Comparison of ENCODE assay signal across 8 mouse cellular contexts in the genomic region with DNA sequence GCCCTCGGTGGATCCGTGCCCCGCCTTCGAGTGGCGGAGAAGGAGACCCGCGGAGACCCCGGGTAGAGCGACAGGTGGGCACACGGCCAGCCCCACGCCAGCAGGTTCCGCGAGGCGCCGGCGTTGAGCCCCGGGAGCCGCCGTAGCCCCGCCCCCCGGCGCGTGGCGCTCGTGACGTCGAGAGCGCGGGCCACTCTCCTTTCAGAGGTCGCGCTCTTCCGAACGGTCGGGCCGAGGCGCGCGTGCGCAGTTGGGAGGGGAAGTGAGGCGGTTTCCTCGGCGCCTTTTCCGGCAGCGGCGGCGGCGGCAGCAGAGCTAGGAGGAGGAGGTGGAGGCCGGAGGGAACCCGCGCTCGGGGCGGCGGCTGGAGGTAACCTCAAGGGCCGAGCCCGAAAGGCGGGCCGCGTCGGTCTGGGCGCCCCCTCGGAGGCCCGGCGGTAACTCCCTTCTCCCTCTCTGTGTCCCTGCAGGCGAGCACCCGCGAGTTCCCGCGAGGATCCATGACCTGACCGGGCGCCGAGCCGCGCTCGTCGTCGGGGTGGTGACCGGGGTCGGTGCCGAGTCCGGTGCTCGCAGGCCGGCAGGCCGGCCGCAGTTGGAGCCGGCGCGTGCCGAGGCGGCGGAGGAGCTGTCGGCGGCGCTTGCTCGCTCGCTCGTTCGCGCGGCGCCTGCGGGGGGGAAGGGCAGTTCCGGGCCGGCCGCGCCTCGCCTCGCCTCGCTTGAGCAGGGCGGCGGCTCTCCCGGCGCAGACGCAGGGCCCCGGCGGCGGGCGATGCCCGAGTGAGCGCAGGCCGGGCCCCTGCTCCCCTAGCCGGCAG. TPM values are rescaled to one million over a fixed set of nuclear protein-coding genes. Genes with fewer than 3 reads are reported as not detected.
A peak's percentile ranks its signal among the peaks of the same experiment; 100 is the strongest.
DNase-seq lines count a peak whose midpoint lies in the region; ATAC-seq and TF ChIP-seq lines count a peak whose summit lies in the region.

A gene (plus strand): TSS at position 297 of the 818 bp plus-strand sequence.
A gene (minus strand): TSS at position 605 of the 818 bp plus-strand sequence.

- H3K27me3 ChIP-seq in ES-Bruce4 (ENCODE audit: control insufficient read depth, insufficient read depth, low read length, poor library complexity, severe bottlenecking), result no peaks in the 10 kb centered on the region
- no peaks in the 10 kb centered on the region for H3K27me3 ChIP-seq in forebrain, embryonic 14.5 days (replicated peaks; ENCODE audit: control insufficient read depth, insufficient read depth, low read length)
- H3K27me3 ChIP-seq in neural tube, embryonic 15.5 days (replicated peaks), result no peaks in the 10 kb centered on the region

- peak; percentile 91 for ATAC-seq in cerebellum, adult (ENCODE audit: insufficient number of reproducible peaks, low FRiP score, low TSS enrichment)
- ATAC-seq in forebrain, embryonic 14.5 days, result peak; percentile 95
- ATAC-seq in neural tube, embryonic 15.5 days (ENCODE audit: low FRiP score), result peak; percentile 96

- TF ChIP-seq POLR2A in ES-Bruce4 (IDR thresholded peaks at IDR 0.05; ENCODE audit: insufficient read depth, low read length), result peak; percentile 28

- H3K9me3 ChIP-seq in ES-Bruce4 (replicated peaks; ENCODE audit: control insufficient read depth, insufficient read depth, low read length, poor library complexity, severe bottlenecking), result no peaks in the 10 kb centered on the region
- no peaks in the 10 kb centered on the region for H3K9me3 ChIP-seq in forebrain, embryonic 14.5 days (replicated peaks; ENCODE audit: control insufficient read depth, low read length)
- no peaks in the 10 kb centered on the region for H3K9me3 ChIP-seq in neural tube, embryonic 15.5 days (replicated peaks)

- peak within 1 kb of the TSS; percentile 94 for H3K4me2 ChIP-seq in forebrain, embryonic 14.5 days (ENCODE audit: low read length)
- peak within 1 kb of the TSS; percentile 80 for H3K4me2 ChIP-seq in neural tube, embryonic 15.5 days

- H3K27ac ChIP-seq in ES-Bruce4 (ENCODE audit: insufficient read depth, low read length), result peak within 1 kb of the TSS; percentile 85
- H3K27ac ChIP-seq in forebrain, embryonic 14.5 days (ENCODE audit: low read depth, low read length), result peak within 1 kb of the TSS; percentile 92
- peak within 1 kb of the TSS; percentile 94 for H3K27ac ChIP-seq in neural tube, embryonic 15.5 days (replicated peaks)

- DNase-seq in forebrain, embryonic 14.5 days (ENCODE audit: low spot score), result peak; percentile 98
- peak; percentile 100 for DNase-seq in heart, postnatal 14 days
- DNase-seq in layer of hippocampus, adult 11-12 months (ENCODE audit: low spot score), result peak; percentile 96
- DNase-seq in lung, adult 18-20 months, result peak; percentile 98
- DNase-seq in testis, postnatal 14 days (ENCODE audit: low spot score), result peak; percentile 98

- no peak for TF ChIP-seq EP300 in ES-Bruce4 (IDR thresholded peaks at IDR 0.05; ENCODE audit: insufficient read depth, low read depth, low read length)

- no peaks in the 10 kb centered on the region for H3K4me1 ChIP-seq in ES-Bruce4 (ENCODE audit: control insufficient read depth, insufficient read depth, low read length)
- peaks cover 12% of the 10 kb centered on the region for H3K4me1 ChIP-seq in forebrain, embryonic 14.5 days (ENCODE audit: control insufficient read depth, insufficient read depth, low read length)
- peaks cover 25% of the 10 kb centered on the region for H3K4me1 ChIP-seq in neural tube, embryonic 15.5 days

- peaks cover 23% of the 10 kb centered on the region for H3K36me3 ChIP-seq in ES-Bruce4 (ENCODE audit: control insufficient read depth, insufficient read depth, low read length, poor library complexity, severe bottlenecking)
- peaks cover 7% of the 10 kb centered on the region; the same call in 1 of the 2 replicates for H3K36me3 ChIP-seq in forebrain, embryonic 14.5 days (ENCODE audit: control insufficient read depth, insufficient read depth, low read length)
- H3K36me3 ChIP-seq in neural tube, embryonic 15.5 days, result no peaks in the 10 kb centered on the region

- no peak for TF ChIP-seq CTCF in ES-Bruce4 (IDR thresholded peaks at IDR 0.05; ENCODE audit: low read depth, low read length)

- WGBS in forebrain, embryonic 14.5 days, result under 1% methylated on average over 68 of the region's 121 CpGs
- WGBS in neural tube, embryonic 15.5 days, result 0% methylated on average over 96 of the region's 121 CpGs

- peak within 1 kb of the TSS; percentile 98 for H3K4me3 ChIP-seq in ES-Bruce4 (ENCODE audit: low read depth, low read length)
- peak within 1 kb of the TSS; percentile 96 for H3K4me3 ChIP-seq in forebrain, embryonic 14.5 days (ENCODE audit: low read depth, low read length)
- peak within 1 kb of the TSS; percentile 100 for H3K4me3 ChIP-seq in neural tube, embryonic 15.5 days (replicated peaks)

- intact Hi-C loops in heart, postnatal 14 days (cut with DNase I), result loop anchor here (2.0 to 5.0 kb wide), 5 partner anchors 90 to 325 kb away; a partner anchor contains a TSS

- H3K9ac ChIP-seq in ES-Bruce4 (ENCODE audit: low read depth, poor library complexity, severe bottlenecking), result peak within 1 kb of the TSS; percentile 97
- peak within 1 kb of the TSS; percentile 96 for H3K9ac ChIP-seq in forebrain, embryonic 14.5 days (ENCODE audit: low read length)
- peak within 1 kb of the TSS; percentile 97 for H3K9ac ChIP-seq in neural tube, embryonic 15.5 days (replicated peaks)

RNA-seq across cellular contexts. Expression of the first gene that starts in this region (rescaled TPM):
- 78.0 and 86.6 TPM in 2 replicates for polyA plus RNA-seq in ES-Bruce4 (2011; ENCODE audit: insufficient read depth, insufficient read length, low read depth, missing spikeins)
- polyA plus RNA-seq in forebrain, embryonic 14.5 days (2014; fragmentation: Nextera tagmentation; extraction: Ambion mirVana), result 33.8 and 34.5 TPM in 2 replicates
- total RNA-seq in heart, postnatal 14 days (2021), result 10 to 100 TPM; 51.8 to 57.0 TPM
- polyA plus RNA-seq in neural tube, embryonic 15.5 days (2015; fragmentation: Nextera tagmentation; extraction: Ambion mirVana), result 28.3 and 33.5 TPM in 2 replicates

RNA-seq across cellular contexts. Expression of the second gene that starts in this region (rescaled TPM):
- not detected in 2 replicates for polyA plus RNA-seq in ES-Bruce4 (2011; ENCODE audit: insufficient read depth, insufficient read length, low read depth, missing spikeins)
- polyA plus RNA-seq in forebrain, embryonic 14.5 days (2014; fragmentation: Nextera tagmentation; extraction: Ambion mirVana), result 0.83 and 1.3 TPM in 2 replicates
- total RNA-seq in heart, postnatal 14 days (2021), result 1 to 10 TPM in 1 of 2 experiments, not detected in 1; 1.1 TPM
- 0.82 and 0.87 TPM in 2 replicates for polyA plus RNA-seq in neural tube, embryonic 15.5 days (2015; fragmentation: Nextera tagmentation; extraction: Ambion mirVana)

Comparison
In these comparisons a context has a peak if more than half of its experiments do, and no peak if none do; other contexts are left out.
1. Peak in every context shown above with its lines: DNase-seq, ATAC-seq, H3K4me3 ChIP-seq and H3K27ac ChIP-seq.